In the genomic region with DNA sequence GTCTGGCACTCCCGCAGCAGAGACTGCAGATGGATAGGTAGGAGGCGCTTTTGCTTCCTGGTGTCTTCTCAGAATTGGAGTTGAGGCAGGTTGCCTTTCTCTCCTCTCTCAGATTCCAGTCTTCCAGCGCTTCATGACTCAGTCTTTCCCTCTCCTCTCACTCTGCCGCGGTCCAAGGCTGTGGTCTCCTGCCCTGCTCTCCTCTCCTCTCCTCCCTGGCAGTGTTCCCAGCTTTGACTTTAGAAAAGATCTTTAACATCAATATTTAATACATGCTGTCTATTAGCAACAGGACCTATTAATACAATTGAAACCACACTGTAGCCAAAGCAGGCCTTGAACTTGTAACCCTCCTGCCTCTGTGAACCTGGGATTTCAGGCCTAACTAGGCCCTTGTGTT, we compare ENCODE assay signal across 24 mouse cellular contexts. TPM values are rescaled to one million over a fixed set of nuclear protein-coding genes. Genes with fewer than 3 reads are reported as not detected.
DNase-seq lines count a peak whose midpoint lies in the region; ATAC-seq and TF ChIP-seq lines count a peak whose summit lies in the region.
"Had no signal": no experiment of that assay in that cellular context is flagged by ENCODE, and none has a peak within 500 bp of the region (broad histone marks: within the 10 kb centered on the region; RNA-seq: fewer than 3 reads in every experiment).

No protein-coding gene starts in this region.

- peak; percentile 55 to 84 for DNase-seq in adrenal gland, adult (ENCODE audit: inconsistent age in 2 of 2, low spot score in 1 of 2)
- no peak for DNase-seq in adrenal gland, postnatal 4 days (ENCODE audit: low spot score in 2 of 2)
- DNase-seq in 416B (ENCODE audit: low read depth) = peak; percentile 62
- peak; percentile 53 for DNase-seq in adrenal gland, postnatal 10 days
- DNase-seq in forebrain, postnatal 0 days = no peak
- DNase-seq in layer of hippocampus, adult 8-10 months (ENCODE audit: low spot score in 2 of 2) = no peak
- DNase-seq: cerebellum, adult 11-12 months; cerebellum, adult 9-10 months; cerebellum, postnatal 36 days; gastrocnemius, postnatal 36 days; heart, adult 11 months; heart, postnatal 10 days; heart, postnatal 4 days; kidney, adult 11 months had no signal

- no peaks in the 10 kb centered on the region for H3K27me3 ChIP-seq in forebrain, postnatal 0 days (ENCODE audit: insufficient read depth, low read length)
- H3K27me3 ChIP-seq: embryonic facial prominence, embryonic 13.5 days; forebrain, embryonic 13.5 days; hindbrain, embryonic 12.5 days had no signal

- H3K4me2 ChIP-seq in forebrain, postnatal 0 days (ENCODE audit: low read depth) = no peak overlapping the region
- H3K4me2 ChIP-seq: embryonic facial prominence, embryonic 13.5 days; forebrain, embryonic 13.5 days; hindbrain, embryonic 12.5 days had no signal

- TF ChIP-seq CTCF in embryonic fibroblast, embryonic 13.5 days (IDR thresholded peaks at IDR 0.05; ENCODE audit: borderline replicate concordance, insufficient read depth, low read length) = no peak
- no peak for TF ChIP-seq CTCF in forebrain, postnatal 0 days (IDR thresholded peaks at IDR 0.05; ENCODE audit: low read depth)

- no peak overlapping the region for H3K4me3 ChIP-seq in embryonic fibroblast, embryonic 13.5 days (ENCODE audit: insufficient read depth, low read length)
- H3K4me3 ChIP-seq in forebrain, postnatal 0 days (ENCODE audit: low read depth, low read length) = no peak overlapping the region
- H3K4me3 ChIP-seq: embryonic facial prominence, embryonic 13.5 days; forebrain, embryonic 13.5 days; heart, embryonic 10.5 days; hindbrain, embryonic 12.5 days had no signal

- H3K9me3 ChIP-seq in forebrain, postnatal 0 days (ENCODE audit: low read length) = no peaks in the 10 kb centered on the region
- H3K9me3 ChIP-seq: embryonic facial prominence, embryonic 13.5 days; forebrain, embryonic 13.5 days; heart, embryonic 10.5 days; hindbrain, embryonic 12.5 days had no signal

- no peak overlapping the region for H3K9ac ChIP-seq in forebrain, postnatal 0 days
- H3K9ac ChIP-seq: embryonic facial prominence, embryonic 13.5 days; forebrain, embryonic 13.5 days; hindbrain, embryonic 12.5 days had no signal

- 94% methylated on average over 5 of the region's 5 CpGs for WGBS in forebrain, postnatal 0 days

- peaks cover 11% of the 10 kb centered on the region for H3K4me1 ChIP-seq in embryonic fibroblast, embryonic 13.5 days (ENCODE audit: control insufficient read depth, insufficient read depth, low read length)
- no peaks in the 10 kb centered on the region for H3K4me1 ChIP-seq in forebrain, postnatal 0 days (ENCODE audit: insufficient read depth)
- H3K4me1 ChIP-seq: forebrain, embryonic 13.5 days; heart, embryonic 10.5 days had no signal

- H3K27ac ChIP-seq in embryonic fibroblast, embryonic 13.5 days (ENCODE audit: insufficient read depth, low read length) = peak overlapping the region; percentile 38
- H3K27ac ChIP-seq in forebrain, postnatal 0 days (ENCODE audit: low read depth, low read length) = no peak overlapping the region
- H3K27ac ChIP-seq: embryonic facial prominence, embryonic 13.5 days; forebrain, embryonic 13.5 days; heart, embryonic 10.5 days; hindbrain, embryonic 12.5 days had no signal

- ATAC-seq in forebrain, postnatal 0 days = no peak
- ATAC-seq: forebrain, embryonic 13.5 days; hindbrain, embryonic 16.5 days; inflammation-experienced regulatory T-cells, adult 6 months had no signal

- H3K36me3 ChIP-seq in forebrain, postnatal 0 days (ENCODE audit: insufficient read depth) = 0 out of 2 replicates have a peak, but pooled peaks cover 13% of the 10 kb centered on the region

- TF ChIP-seq POLR2A in embryonic fibroblast, embryonic 13.5 days (IDR thresholded peaks at IDR 0.05; ENCODE audit: low read depth, low read length) = no peak

RNA-seq across cellular contexts. Expression of a gene that starts 11.1 kb away (rescaled TPM):
- 10 to 100 TPM; 43.1 to 45.4 TPM for total RNA-seq in adrenal gland, postnatal 4 days (2021)
- total RNA-seq in adrenal gland, postnatal 10 days (2021) = 10 to 100 TPM; 23.8 to 36.0 TPM
- polyA plus RNA-seq in embryonic fibroblast, embryonic 13.5 days (2011; ENCODE audit: insufficient read length, low read depth, missing spikeins) = 21.8 and 35.7 TPM in 2 replicates
- total RNA-seq in forebrain, postnatal 0 days (2014; rRNA removed) = 112 and 129 TPM in 2 replicates
- 134 and 153 TPM in 2 replicates for polyA plus RNA-seq in forebrain, postnatal 0 days (2015; fragmentation: Nextera tagmentation; extraction: Ambion mirVana)
- 100 to 1,000 TPM; 103 to 122 (median 110) TPM for total RNA-seq in layer of hippocampus, adult 8-10 months (2022)

RNA-seq across cellular contexts. Expression of a gene that starts 29.6 kb away (rescaled TPM):
- 10 to 100 TPM; 21.2 to 22.2 TPM for total RNA-seq in adrenal gland, postnatal 4 days (2021)
- 10 to 100 TPM; 15.5 to 16.7 TPM for total RNA-seq in adrenal gland, postnatal 10 days (2021)
- polyA plus RNA-seq in embryonic fibroblast, embryonic 13.5 days (2011; ENCODE audit: insufficient read length, low read depth, missing spikeins) = 15.5 and 16.8 TPM in 2 replicates
- 30.7 and 46.6 TPM in 2 replicates for total RNA-seq in forebrain, postnatal 0 days (2014; rRNA removed)
- polyA plus RNA-seq in forebrain, postnatal 0 days (2015; fragmentation: Nextera tagmentation; extraction: Ambion mirVana) = 18.0 and 18.8 TPM in 2 replicates
- total RNA-seq in layer of hippocampus, adult 8-10 months (2022) = 10 to 100 TPM; 14.1 to 16.4 (median 14.7) TPM

RNA-seq across cellular contexts. Expression of a gene that starts 30.6 kb away (rescaled TPM):
- not detected for total RNA-seq in adrenal gland, postnatal 4 days (2021)
- not detected for total RNA-seq in adrenal gland, postnatal 10 days (2021)
- polyA plus RNA-seq in embryonic fibroblast, embryonic 13.5 days (2011; ENCODE audit: insufficient read length, low read depth, missing spikeins) = not detected in 2 replicates
- total RNA-seq in forebrain, postnatal 0 days (2014; rRNA removed) = 1.9 and 2.4 TPM in 2 replicates
- 1.3 and 1.9 TPM in 2 replicates for polyA plus RNA-seq in forebrain, postnatal 0 days (2015; fragmentation: Nextera tagmentation; extraction: Ambion mirVana)
- total RNA-seq in layer of hippocampus, adult 8-10 months (2022) = 1 to 10 TPM in 2 of 4 experiments, under 1 TPM in 2; 0.62 to 1.4 (median 1.2) TPM
- total RNA-seq: ES-E14; gastrocnemius, adult 8-10 months; gastrocnemius, postnatal 36 days; heart, postnatal 10 days; heart, postnatal 4 days had no signal
- polyA plus RNA-seq: embryonic facial prominence, embryonic 13.5 days; heart, embryonic 14.5 days; inflammation-experienced regulatory T-cells, adult 6 months had no signal

RNA-seq across cellular contexts. Expression of a gene that starts 31.6 kb away (rescaled TPM):
- total RNA-seq in adrenal gland, postnatal 4 days (2021) = 1 to 10 TPM; 7.1 to 8.8 TPM
- 1 to 10 TPM; 4.6 to 6.8 TPM for total RNA-seq in adrenal gland, postnatal 10 days (2021)
- polyA plus RNA-seq in embryonic fibroblast, embryonic 13.5 days (2011; ENCODE audit: insufficient read length, low read depth, missing spikeins) = 6.0 and 8.9 TPM in 2 replicates
- total RNA-seq in forebrain, postnatal 0 days (2014; rRNA removed) = not detected in 2 replicates
- 0.05 and 0.07 TPM in 2 replicates for polyA plus RNA-seq in forebrain, postnatal 0 days (2015; fragmentation: Nextera tagmentation; extraction: Ambion mirVana)
- 1 to 10 TPM in 3 of 4 experiments, under 1 TPM in 1; 0.67 to 2.6 (median 1.5) TPM for total RNA-seq in layer of hippocampus, adult 8-10 months (2022)

Comparison
In these comparisons a context has a peak if more than half of its experiments do, and no peak if none do; other contexts are left out.
1. DNase-seq: peak in adrenal gland, adult (2 of 2), 416B (single experiment) and adrenal gland, postnatal 10 days (single experiment); none in adrenal gland, postnatal 4 days (0 of 2), forebrain, postnatal 0 days (single experiment) and layer of hippocampus, adult 8-10 months (0 of 2).